Mouse (Mus musculus): Measurements from ENCODE around the gene Car7. TPM values are rescaled to one million over a fixed set of nuclear protein-coding genes. Genes with fewer than 3 reads are reported as not detected.

Car7 gene
- 10 to 100 TPM; 19.3 to 19.7 TPM for total RNA-seq (2021)
- long read RNA-seq, experiment 1, transcript Car7-201 (7 exons, 1,538 nt) = major isoform, 8 of 19 reads
- long read RNA-seq, experiment 1, partial matches to known transcripts = 3 of 19 reads
- long read RNA-seq, experiment 1, other reads (novel, unspliced or antisense) = 3 of 19 reads
- long read RNA-seq, experiment 2, transcript Car7-204 (7 exons, 1,505 nt) = minor isoform, 5 of 24 reads
- long read RNA-seq, experiment 2, transcript Car7-201 (7 exons, 1,538 nt) = major isoform, 7 of 24 reads
- long read RNA-seq, experiment 2, partial matches to known transcripts = 2 of 24 reads
- long read RNA-seq, experiment 2, other reads (novel, unspliced or antisense) = 10 of 24 reads

DNA sequence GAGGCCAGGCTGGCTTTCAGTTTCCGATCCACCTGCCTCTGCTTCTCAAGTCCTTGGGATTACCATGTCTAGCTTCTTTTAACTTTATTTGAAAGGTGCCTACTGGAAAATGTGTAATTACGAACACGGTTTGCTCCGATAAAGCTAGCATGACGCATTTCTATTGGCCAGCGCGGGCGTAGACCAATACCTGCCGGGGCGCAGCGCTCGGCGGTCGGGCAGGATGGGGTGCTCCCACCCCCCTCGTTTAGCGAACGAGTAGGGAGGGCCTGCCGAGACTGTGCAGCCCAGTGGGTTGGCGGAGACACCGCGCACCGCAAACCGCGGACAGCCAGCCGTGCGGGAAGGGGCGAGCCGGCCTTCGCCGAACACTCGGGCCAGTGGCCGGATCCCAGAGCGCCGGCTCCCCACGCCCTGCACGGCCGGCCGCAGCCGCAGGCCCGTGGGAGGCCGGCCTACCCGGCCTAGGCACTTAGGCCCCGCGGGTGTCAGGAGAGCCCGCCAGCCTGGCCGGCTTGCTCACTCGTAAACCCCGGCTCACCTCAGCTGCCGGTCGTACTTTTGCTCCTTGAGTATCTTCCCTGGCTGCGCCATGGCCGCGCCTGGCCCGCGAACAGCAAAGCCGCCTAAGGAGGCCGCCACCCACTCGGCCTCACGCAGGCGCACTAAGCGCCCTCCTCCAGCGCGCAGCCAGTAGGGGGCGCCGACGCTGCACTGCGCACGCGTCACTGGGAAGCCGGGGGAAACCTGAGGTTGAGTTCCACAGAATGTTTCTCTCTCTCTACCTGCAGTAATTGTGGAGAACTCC is at the start of gene Car7, which contains the start of gene Nae1:
Car7 (plus strand) TSS at position 719 of the 808 bp plus-strand sequence.
Nae1 (minus strand) TSS at position 667 of the 808 bp plus-strand sequence.
- Histone ChIP-seq H3K27ac (peak within 1 kb of the TSS; percentile 96), H3K4me3 (peak within 1 kb of the TSS; percentile 97)
- peak; percentile 100 for TF ChIP-seq CTCF (conservative IDR thresholded peaks at IDR 0.05)
- DNase-seq (ENCODE audit: low spot score in 2 of 2) = peak; percentile 91 to 95

DNA sequence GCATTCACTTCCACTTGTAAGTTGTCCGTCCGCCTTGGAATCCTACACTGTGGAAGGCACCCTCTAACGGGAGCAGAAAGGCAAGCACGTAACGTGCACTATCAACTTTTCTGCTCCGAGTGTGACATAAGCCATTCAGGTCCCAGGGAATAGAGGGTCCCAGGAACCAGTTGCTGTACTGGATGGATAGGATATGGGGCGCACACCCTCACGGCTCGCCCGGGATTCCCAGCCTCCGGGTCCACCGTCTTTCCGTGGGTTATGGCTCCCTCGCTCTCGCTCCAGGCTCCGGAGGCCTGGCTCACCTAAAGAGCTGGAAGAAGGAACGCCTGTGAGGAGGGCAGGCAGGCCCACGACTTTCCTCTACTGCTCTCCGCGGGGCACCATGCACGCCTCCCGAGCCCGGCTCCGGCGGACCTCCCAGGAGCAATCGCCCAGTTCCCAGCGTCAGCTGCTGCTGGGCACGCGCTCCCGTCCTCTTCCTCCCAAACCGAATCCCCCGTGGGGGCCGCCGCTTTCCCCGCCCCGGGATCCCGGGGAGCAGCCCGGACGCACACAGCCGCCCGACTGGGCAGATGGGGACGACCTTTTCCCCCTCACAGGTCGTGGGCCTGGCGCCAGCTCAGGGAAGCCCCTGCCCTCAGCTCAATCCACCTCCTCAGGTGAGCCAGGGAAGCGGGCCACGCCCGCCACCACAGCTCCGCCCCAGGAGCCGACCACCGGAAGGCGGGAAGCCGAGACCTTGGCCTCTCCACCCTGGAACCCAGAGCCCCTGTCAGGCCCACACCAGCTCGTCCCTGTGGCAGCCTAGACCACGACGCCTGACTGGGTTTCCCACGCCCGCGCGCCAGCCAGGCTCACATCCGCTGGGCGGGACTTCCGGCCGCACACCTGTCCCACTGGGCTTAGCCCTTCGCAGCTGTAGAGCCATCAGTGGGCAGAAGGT is 25.2 kb upstream of the Car7 start, which contains the start of gene Terb1:
Terb1 (minus strand) TSS at position 850 of the 946 bp plus-strand sequence.
- Histone ChIP-seq H3K27ac (peak within 1 kb of the TSS; percentile 81), H3K4me3 (peak within 1 kb of the TSS; percentile 57)
- no peak for TF ChIP-seq CTCF (conservative IDR thresholded peaks at IDR 0.05)
- peak; percentile 16 to 35 for DNase-seq (ENCODE audit: low spot score in 2 of 2)

DNA sequence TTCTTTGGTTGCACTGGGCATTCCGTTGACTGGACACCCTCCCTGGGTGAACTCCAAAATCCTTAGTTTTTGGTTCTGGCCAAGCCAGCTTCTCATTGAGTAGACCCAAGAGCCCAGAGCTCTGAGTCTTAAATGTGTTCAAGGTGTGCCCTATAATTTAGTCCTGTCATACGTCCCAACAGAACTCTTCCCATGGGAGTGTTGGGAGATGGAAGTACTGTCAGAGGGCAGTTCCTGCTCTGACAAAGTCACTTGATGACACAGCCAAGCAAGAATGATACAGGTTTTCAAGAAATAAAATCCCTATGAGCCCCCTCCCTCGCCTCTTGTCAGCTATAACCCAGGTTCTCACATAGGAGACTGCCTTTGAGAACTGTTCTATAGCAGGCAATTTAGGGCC is 24.4 kb upstream of the Car7 start:
- Histone ChIP-seq H3K4me3 (no peak overlapping the region), H3K27ac (no peak overlapping the region)
- TF ChIP-seq CTCF (conservative IDR thresholded peaks at IDR 0.05) = no peak
- DNase-seq (ENCODE audit: low spot score in 2 of 2) = no peak

DNA sequence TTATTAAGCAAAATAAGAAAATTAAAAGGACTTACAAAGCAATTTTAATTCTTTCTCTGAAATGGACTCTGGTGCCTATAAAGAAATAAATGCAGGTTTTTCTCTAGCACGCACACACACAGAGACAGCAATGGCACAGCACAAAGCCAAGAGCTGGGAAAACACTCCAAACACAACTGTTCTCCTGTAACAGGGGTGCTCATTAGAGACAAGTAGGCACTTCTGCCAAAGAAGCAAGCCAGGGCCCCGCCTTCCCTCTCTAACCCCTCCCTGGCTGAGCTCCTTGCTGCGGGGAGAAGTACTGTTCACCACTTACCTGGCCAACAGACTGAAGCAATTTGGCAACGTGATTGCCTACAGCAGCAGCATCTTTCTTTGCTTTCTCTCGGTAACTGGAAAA is 16.6 kb upstream of the Car7 start:
- TF ChIP-seq CTCF (conservative IDR thresholded peaks at IDR 0.05) = no peak
- DNase-seq (ENCODE audit: low spot score in 2 of 2) = no peak
- Histone ChIP-seq H3K4me3 (no peak overlapping the region), H3K27ac (no peak overlapping the region)

DNA sequence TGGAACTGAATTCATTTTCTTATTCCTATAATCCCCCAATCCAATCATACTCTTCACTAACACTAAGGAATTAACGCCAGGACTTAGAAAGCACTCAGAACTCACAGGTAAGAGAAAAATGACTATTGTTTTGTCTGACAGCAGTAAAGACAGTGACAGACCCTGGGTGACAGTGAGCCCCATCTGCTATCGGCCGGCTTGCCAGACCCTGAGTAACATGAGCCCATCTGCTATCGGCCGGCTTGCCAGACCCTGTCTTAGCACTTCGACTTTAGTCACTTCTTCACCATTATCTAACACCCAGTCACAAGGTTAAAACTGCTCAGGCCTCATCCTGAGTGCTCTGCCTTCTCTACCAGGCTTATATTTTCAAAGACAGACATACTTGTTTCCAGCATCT is 4.8 kb upstream of the Car7 start:
- TF ChIP-seq CTCF (conservative IDR thresholded peaks at IDR 0.05) = no peak
- no peak for DNase-seq (ENCODE audit: low spot score in 2 of 2)
- Histone ChIP-seq H3K4me3 (no peak overlapping the region), H3K27ac (no peak overlapping the region)

DNA sequence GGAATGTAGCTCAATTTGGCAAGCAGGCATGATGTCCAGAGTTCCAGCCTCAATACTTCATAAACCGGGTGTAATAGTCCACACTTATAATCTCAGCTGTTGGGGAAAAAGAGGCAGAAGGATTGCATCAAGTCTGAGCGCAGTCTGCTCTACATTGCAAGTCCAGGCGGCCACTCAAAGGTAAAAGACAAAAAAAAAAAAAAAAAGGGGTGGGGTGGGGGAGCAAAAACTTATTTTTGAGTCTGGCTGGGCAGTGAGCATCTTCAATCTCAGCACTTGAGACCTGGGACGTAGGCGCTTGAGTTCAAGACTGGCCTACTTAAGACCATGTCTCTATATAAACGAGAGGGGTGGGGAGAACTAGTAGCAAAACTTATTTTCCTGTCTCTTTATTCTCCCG is 938 bp upstream of the Car7 start:
- Histone ChIP-seq H3K27ac (peak overlapping the region; percentile 96), H3K4me3 (peak overlapping the region; percentile 97)
- TF ChIP-seq CTCF (conservative IDR thresholded peaks at IDR 0.05) = no peak
- DNase-seq (ENCODE audit: low spot score in 2 of 2) = no peak

DNA sequence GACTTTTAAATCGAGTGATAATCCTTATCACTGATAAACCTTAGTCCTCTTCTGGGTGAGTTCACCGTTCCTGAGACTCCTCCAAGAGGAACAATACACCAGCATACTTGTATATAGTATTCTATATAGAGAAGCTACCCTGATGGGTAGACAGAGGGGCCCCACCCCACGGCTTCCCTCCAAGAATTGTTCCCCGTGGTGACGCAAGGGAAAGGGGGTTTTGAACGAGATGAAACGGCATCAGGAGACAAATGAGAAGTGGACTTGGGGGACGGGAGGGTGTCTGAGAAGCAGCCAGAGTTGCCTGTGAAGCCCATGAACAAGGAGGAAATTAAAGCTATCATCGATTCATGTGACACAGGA is 271 bp downstream of the Car7 start:
- DNase-seq (ENCODE audit: low spot score in 2 of 2) = no peak
- Histone ChIP-seq H3K4me3 (peak overlapping the region; percentile 97), H3K27ac (peak overlapping the region; percentile 96)
- no peak for TF ChIP-seq CTCF (conservative IDR thresholded peaks at IDR 0.05)

DNA sequence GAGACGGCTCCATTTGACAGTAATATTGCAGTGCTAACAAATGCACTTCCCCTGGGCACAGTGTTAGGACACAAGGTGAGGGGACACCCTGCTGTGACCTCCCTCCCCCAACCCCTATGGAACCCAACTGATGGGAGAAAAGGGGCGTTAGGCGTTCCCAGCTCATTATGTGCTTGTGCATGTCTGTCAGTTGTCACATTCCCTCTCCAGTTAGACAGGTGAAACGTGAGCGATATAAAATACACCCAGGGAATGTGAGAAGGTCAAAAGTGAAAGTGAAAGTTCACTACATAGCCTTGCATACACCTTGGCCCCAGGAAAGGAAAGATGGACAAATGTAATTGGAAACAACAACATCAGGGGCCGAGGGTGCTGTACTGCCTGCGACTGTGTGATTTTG is 889 bp downstream of the Car7 start:
- Histone ChIP-seq H3K4me3 (peak overlapping the region; percentile 97), H3K27ac (no peak overlapping the region)
- TF ChIP-seq CTCF (conservative IDR thresholded peaks at IDR 0.05) = no peak
- no peak for DNase-seq (ENCODE audit: low spot score in 2 of 2)

DNA sequence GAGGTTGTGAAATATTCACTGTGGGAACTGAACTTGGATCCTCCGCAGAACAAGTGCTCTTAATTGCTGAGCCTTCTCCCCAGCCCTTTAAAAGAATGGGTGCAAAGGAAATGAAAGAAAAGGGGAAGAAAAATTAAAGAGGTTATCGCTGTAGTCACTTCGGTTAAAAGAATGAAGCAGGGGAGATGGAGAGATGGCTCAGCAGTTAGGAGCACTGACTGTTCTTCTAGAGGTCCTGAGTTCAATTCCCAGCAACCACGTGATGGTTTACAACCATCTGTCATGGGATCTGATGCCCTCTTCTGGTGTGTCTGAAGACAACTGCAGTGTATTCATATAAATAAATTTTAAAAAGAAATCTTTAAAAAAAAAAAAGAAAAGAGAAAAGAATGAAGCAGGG is 1.5 kb downstream of the Car7 start:
- Histone ChIP-seq H3K4me3 (no peak overlapping the region), H3K27ac (no peak overlapping the region)
- no peak; the same call in 1 of the 2 replicates for TF ChIP-seq CTCF (conservative IDR thresholded peaks at IDR 0.05)
- no peak for DNase-seq (ENCODE audit: low spot score in 2 of 2)

DNA sequence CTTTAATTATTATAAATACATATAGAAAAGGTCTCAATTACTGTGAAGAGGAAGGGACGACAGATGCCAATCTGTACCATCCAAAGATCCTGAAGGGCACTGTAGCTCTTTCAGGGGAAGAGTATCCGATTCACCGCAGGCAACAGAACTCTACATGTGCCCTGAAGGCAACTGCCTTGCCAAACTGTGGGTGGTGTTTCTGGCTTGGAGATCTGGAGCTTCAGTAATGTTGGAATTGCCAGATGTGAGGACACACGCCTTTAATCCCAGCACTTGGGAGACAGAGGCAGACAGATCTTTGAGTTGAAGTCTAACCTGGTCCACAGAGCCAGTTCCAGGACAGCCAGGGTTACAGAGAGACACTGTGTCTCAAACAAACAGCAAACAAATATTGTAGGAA is 4.4 kb downstream of the Car7 start:
- DNase-seq (ENCODE audit: low spot score in 2 of 2) = no peak
- H3K4me3 ChIP-seq = no peak overlapping the region
- peak overlapping the region; percentile 96; the same call in 1 of the 2 replicates for H3K27ac ChIP-seq
- no peak for TF ChIP-seq CTCF (conservative IDR thresholded peaks at IDR 0.05)

DNA sequence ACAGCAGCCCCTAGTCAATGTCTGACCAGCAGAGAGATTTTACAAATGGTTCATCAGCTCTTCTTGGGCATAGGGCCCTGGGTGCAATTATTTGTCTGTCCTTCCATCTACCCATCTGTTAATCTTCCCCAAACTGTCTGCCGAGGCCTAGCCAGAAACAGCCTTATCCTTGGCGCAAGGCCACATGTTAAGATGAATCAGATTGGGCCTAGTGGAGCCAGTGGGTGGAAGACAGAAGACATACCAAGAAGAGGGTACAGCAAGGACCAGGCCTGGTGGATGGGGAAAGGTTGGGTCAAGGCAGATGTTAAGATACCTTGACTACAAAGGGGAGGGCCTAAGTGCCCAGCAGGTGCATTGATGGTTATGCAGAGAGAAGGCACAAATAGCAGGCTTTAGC is 5.1 kb downstream of the Car7 start:
- Histone ChIP-seq H3K27ac (peak overlapping the region; percentile 96), H3K4me3 (no peak overlapping the region)
- DNase-seq (ENCODE audit: low spot score in 2 of 2) = peak in 1 of 2 experiments; percentile 45
- TF ChIP-seq CTCF (conservative IDR thresholded peaks at IDR 0.05) = no peak

DNA sequence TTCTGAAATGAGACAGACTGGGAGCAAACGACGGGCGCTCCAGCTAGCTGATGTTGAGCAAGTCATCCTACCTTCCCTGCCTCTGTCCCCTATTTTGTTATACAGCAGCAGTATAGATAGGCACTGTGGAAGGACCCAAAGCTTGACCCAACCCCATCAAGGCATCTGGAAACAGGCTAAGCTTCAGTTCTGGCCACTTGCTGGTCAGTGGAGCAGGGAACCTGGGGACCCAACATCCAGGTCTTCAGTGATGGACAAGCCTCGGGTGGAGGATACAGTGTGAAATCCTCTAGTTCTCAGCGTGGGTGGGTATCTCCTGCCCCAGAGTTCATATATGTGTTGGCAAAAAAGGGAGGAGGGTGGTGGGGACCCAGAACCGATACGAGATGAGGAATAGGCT is 5.7 kb downstream of the Car7 start:
- peak overlapping the region; percentile 73 for H3K4me3 ChIP-seq
- H3K27ac ChIP-seq = peak overlapping the region; percentile 96
- no peak for DNase-seq (ENCODE audit: low spot score in 2 of 2)
- TF ChIP-seq CTCF (conservative IDR thresholded peaks at IDR 0.05) = no peak
